Mouse (Mus musculus) T-helper 1 cell (primary cell): ENCODE results near the gene Cabin1.

ENCODE experiments used
- in situ Hi-C: fragments of 300-600 bp; cut with MboI, MseI; formaldehyde crosslinking; loops from one replicate; pipeline ENCODE4 v1.15.1; 2025; ENCODE audit warnings: high pct_unique_total_duplicates

The Cabin1 gene

GRCm38 (mm10) chr10:75763682-75764518 lies at the start of gene Cabin1:
Gene Cabin1, minus strand, starts transcription at chr10:75764341.
- in situ Hi-C loops: no loop called here

DNA sequence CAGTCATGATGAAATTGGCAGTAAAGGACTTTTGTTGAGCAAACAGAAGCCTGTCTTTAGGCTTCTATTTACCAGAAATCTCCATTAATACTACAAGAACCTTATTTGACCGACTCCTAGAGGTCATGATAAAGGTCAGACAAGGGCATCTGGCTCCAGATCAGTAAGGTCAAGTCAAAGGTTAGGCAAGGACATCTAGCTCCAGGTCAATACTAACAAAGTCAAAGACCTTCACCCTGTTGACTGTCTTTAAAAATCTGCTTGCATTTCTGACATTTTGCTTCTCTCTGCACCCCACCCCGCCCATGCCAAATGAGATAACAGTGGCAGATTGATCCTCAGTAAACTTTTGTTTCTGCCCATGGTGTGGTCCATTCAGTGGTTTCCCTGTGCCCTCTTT lies 40.1 kb upstream of the Cabin1 start:
- in situ Hi-C loops: loop anchor here (25.0 kb wide), 1 partner anchor 1167 kb away; no protein-coding TSS in a partner anchor

DNA sequence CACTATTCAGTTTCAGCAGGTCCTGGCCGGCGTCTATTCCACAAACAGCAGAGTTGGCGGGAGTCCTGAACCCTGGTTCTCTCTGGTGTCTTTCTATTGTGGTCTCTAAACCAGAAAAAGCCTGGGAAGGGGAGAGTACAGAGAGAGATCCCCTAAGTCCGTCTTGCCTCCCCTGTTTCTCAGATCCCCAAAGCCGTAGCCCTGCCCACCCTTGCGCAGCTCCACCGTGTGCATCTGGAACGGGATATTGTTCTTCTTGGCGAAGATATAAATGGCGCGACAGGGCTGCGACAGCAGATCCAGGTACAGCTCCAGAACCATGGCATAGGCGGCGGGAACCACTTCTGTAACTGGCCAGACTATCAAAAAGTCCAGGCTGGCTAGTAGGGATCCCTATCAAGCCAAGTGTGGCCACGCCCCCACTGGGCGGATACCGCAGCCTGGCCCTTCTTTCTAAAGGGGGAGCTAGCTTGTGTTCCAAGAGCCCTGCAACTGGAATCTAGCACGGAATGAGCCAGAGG lies 34.1 kb upstream of the Cabin1 start, which contains the start of gene Gstt1:
Gene Gstt1 (minus strand): TSS at position 409 of the 521 bp plus-strand sequence.
- in situ Hi-C loops: loop anchor here (25.0 kb wide), 1 partner anchor 486 kb away; the partner anchor contains the start of gene Adora2a

DNA sequence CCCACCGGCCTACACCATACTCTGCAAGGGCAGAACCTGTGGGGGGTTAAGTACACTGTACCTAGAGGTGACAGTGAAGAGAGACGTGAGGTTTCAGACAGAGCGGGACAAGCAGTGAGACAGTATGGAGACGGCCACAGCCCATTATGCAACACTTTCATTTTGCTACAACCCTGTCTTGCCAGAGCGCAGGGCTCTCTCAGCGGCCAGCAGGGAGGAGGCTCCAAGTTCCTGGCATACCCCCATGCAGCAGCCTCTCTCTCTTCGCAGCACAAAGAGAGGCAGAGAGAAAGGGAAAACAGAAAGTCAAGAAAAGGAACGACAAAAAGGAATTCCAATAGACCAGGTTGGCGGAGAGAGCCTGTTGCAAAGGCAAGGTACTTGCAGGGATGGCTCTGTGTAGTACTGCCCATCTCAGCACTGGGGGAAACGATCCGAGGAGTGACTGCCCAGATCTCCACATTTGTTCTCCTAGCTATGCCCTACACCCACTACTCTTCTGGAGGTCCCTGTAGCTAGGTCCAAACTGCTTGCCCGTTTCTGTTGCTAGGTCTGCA lies 33.6 kb upstream of the Cabin1 start:
- in situ Hi-C loops: loop anchor here (25.0 kb wide), 1 partner anchor 485 kb away; the partner anchor contains the start of gene Adora2a

- in situ Hi-C loops: loop anchor here (25.0 kb wide), 1 partner anchor 485 kb away; the partner anchor contains the start of gene Adora2a
Observed at GRCm38 (mm10) chr10:75796731-75797516, 32.8 kb upstream of the Cabin1 start.

DNA sequence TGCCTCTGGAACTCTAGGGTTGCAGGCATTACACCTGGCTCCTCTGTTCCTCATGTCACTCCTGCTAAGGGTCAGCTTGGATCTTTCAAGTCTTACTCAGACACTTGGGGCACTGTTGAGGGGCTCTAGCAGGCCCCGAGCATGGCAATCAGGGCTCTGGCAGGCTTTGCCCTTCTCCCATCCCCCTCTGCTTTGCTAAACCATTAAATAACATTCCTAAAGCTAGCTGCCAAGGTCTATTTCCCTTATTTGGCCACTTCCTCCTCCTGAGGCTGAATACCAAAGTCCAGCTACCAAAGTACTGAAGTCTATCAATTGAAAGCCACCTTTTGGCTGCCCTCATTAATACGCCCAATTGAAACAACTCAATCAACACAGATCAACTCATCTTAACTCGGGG lies 30.7 kb upstream of the Cabin1 start:
- in situ Hi-C loops: loop anchor here (25.0 kb wide), 1 partner anchor 483 kb away; the partner anchor contains the start of gene Adora2a

- in situ Hi-C loops: loop anchor here (25.0 kb wide), 1 partner anchor 478 kb away; the partner anchor contains the start of gene Adora2a
Observed at GRCm38 (mm10) chr10:75790773-75791172, 26.6 kb upstream of the Cabin1 start.

DNA sequence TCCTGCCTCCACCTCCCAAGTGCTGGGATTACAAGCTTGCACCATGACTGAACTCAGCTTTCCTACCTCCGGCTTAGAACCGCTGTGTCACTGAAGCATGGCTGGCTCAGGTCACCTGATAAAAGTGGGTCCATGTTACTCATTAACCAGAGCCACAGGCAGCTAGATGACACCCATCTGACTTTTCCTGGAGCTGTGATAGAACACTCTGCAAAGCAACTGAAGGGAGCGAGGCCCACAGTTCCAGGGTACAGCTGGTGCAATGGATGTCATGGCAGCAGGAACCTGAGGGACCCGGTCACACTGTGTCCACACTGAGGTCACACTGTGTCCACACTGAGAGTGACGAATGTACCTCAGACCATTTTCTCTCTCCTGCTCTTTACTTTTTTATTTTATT lies 25.7 kb upstream of the Cabin1 start:
- in situ Hi-C loops: loop anchor here (25.0 kb wide), 1 partner anchor 478 kb away; the partner anchor contains the start of gene Adora2a

DNA sequence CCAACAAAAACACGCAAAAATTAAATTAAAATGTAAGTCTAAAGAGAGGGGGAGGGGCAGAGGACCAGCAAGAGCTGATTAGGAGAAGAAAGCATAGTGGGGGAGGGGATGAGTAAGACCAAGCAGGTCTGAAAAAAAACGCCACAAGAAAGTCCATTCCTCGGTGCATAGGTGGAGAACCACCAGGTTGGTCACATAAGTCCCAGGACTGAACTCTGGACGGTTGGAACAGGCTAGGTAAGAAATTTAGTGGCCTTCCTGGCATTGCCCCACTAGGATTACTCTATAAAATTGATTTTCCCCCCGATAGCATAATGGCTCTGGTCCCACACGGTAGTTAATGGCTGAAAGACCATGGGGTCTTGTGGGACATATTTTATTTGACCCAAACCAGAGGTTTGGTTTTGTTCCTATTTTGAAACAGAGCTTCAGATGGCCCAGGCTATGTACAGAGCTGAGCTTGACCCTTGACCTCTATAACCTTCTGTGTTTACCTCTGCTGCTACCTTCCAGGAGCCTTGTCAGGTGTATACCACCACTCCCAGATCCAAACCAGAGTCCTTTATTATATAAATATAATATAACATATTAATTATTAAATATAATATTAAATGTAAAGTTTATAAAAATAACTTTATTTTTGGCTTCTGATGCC lies 25.1 kb upstream of the Cabin1 start:
- in situ Hi-C loops: loop anchor here (25.0 kb wide), 1 partner anchor 477 kb away; the partner anchor contains the start of gene Adora2a

DNA sequence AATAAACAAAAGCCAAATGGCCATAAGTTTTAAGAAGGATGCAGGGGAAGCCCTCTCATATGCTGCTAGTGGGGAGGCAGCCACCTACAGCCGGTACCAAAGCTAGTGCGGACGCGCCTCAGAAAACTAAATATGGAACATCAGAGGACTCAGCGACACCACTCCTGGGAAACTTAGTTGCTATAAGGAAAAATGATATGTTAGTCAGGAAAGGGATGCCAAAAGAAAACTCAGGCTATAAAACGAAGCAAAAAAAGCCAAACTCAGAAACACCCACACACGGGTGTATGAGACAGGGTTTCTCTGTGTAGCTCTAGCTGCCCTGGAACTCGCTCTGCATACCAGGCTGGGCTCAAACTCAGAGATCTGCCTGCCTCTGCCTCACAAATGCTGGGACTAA lies 24.1 kb upstream of the Cabin1 start:
- in situ Hi-C loops: loop anchor here (25.0 kb wide), 1 partner anchor 476 kb away; the partner anchor contains the start of gene Adora2a

DNA sequence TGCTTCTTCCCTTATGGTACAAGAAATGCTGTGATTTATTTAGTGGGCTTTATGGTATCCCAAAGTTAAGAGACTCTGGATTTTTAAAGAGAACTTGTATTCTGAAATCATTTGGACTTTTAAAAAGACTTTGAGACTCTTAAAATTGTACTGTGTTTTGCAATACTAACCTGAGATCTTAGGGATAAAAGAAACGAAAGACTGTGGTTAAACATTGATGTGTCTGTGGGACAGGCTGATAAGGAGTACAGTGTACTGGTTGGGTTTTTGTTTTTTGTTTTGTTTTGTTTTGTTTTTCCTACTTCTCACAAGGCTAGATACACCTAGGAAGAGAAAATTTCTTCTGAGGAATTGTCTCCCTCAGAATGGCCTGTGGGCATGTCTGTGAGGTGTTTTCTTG lies 21.3 kb upstream of the Cabin1 start:
- in situ Hi-C loops: loop anchor here (25.0 kb wide), 1 partner anchor 473 kb away; the partner anchor contains the start of gene Adora2a

DNA sequence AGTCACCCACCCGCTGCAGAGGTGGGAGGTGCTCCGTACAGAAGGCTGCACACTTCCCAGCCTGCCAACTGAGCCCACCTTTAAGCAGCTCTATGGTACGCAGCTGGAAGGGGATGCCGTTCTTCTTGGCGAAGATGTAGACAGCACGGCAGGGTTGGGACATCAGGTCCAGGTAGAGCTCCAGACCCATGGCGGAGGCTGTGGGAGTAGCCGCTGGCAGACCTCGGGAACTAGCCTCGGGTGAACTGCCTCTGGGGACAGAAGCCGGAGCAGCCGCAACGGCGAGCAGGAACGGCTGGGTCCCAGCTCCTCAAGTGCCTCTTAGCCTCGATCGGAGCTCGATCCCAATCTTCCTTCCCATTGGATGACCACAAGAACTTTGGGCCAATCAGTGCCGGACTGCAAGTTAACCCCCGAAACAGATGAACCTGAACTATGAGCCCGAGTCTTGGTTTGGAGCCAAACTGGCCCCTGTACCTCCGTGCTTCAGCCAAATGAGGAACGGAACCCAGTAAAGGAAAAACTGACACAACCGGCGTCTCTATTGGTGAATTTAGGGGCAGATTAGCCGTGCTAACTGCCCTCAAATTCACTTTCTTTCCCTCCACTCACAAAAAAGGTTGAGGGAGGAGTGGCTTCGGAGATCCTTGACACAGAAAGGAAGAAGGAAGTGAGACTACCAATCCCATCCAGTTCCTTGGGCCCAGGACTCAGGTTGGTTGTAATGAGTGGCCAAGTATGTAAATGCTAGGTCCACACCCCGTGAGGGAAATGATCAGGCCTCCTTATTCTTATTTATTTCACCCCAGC lies 16.8 kb upstream of the Cabin1 start, which contains the start of the genes Gm20441 and Gstt3:
Gene Gm20441 (minus strand): TSS at position 186 of the 810 bp plus-strand sequence.
Gene Gstt3 (minus strand): TSS at position 646 of the 810 bp plus-strand sequence.
- in situ Hi-C loops: loop anchor here (5.0 to 25.0 kb wide), 2 partner anchors 46 to 469 kb away; partner anchors contain the start of gene Adora2a

DNA sequence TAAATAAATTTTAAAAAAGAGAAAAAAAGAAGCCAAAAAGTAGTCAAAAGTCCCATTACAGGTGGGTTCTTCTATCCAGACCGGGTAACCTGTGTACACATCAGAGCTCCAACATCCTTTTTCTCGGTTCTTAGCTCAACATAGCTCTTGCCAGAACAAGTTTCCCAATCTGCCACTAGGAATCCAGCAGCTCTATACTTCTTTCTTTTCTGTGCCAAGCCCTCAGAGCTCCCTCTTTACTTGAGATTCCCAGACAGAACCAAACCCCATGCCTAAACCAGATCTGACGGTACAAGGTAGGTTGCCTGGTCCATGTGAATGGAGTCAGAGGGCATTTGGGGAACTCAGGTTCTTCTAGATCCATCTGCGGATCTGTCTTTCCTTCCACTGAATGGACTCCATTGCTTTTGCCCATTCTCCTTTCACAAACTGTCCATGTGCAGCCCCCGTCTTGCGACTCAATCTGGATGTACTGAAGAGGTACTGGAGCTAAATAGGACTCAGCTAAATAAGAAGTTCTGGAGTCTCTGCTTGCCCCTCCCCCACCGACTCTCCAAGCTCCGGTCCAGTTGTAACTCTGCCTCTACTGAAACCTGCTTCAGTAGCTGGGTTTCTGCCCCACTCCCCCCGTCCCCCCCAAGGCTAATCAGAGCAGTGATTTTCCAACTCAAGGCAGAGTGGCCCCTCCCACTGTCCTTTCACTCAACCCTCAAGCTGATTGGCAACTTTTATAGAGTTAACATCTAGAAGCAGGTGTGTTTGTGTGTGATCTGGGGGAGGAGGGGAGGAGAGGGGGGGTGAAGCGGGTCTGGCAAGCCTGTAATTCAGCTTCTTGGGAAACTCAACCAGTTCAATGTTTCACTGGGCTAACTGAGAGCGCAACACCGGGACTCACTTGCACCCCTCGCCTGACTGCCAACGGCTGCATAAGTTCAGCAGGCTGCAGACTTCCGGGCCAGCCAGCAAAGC lies 15.3 kb upstream of the Cabin1 start:
- in situ Hi-C loops: loop anchor here (5.0 to 25.0 kb wide), 2 partner anchors 48 to 467 kb away; partner anchors contain the start of gene Adora2a

DNA sequence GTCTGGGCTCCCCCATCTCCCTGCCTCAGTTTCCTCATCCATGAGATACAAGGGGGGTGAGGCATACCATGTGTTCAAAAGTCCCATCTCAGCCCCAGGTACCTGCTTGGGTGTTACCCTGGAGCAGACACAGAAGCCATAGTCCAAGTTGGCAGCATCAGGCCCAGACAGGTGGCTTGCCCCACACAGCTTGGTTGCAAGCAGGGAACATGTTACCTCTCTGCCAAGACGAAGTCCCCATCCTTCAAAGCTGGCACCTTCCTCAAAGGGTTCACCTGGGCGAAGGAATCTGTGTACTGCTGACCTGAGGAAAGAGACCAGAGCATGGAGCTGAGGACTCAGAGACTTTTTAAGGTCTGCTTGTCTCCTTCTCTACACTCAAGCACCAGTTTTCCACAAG lies 13.7 kb upstream of the Cabin1 start:
- in situ Hi-C loops: loop anchor here (25.0 kb wide), 1 partner anchor 466 kb away; the partner anchor contains the start of gene Adora2a

DNA sequence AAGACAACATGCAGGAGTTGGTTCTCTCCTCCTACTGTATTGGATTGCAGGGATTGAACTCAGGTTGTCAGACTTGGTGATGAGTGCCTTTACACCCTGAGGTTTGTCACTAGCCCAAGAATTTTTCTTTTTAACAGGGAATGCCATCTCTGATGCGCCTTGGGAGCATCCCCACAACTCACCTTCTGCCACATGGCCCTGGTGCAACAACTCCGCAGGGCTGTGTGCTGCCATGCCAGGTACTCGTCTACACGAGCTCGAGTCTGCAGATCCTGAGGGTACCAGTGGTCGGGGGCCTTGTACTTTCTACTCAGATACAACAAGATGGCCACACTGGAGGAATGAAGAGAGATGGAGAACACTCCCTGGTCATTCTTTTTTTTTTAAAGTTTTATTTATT lies 12.4 kb upstream of the Cabin1 start:
- in situ Hi-C loops: loop anchor here (25.0 kb wide), 1 partner anchor 464 kb away; the partner anchor contains the start of gene Adora2a

GRCm38 (mm10) chr10:75774587-75774986 lies 10.4 kb upstream of the Cabin1 start:
- in situ Hi-C loops: no loop called here

DNA sequence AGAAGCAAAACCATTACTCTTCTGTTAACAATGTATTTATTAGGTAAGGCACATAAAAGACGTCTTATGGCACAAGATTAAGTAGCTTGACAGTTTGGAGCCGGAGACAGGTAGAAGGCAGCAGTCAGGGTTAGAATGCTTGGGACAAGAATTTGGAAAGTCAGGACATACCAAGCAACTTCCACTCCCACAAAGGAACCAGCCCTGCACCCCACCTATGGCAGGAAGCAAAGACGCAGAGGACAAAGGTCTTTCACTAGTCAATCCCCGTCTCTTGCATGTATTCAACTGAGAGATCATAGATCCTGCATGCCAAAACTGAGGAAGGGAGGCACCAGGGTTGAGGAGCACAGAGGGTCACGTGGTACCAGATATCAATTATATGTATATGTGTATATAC lies 10.0 kb upstream of the Cabin1 start:
- in situ Hi-C loops: no loop called here
